Mouse (Mus musculus) right cerebral cortex, postnatal 14 days (tissue): ENCODE results near the gene Ddr2.
"Not testable (repeated sequence)": the region's sequence is repeated elsewhere in the genome, so short reads cannot be mapped to it uniquely, and the experiment has no call there.

Experiments used
- DNase-seq: peaks from one replicate; pipeline ENCODE4 v3.0.0; 2022

The Ddr2 gene

GRCm38 (mm10) chr1:170034961-170035360 lies 75.6 kb downstream of the Ddr2 start:
- no peak for DNase-seq

GRCm38 (mm10) chr1:170031656-170032055 lies 78.9 kb downstream of the Ddr2 start:
- DNase-seq, result no peak

- no peak for DNase-seq
These were observed 95.8 kb downstream of the Ddr2 start for GRCm38 (mm10) chr1:170014784-170015183.

- no peak for DNase-seq
These were observed 99.7 kb downstream of the Ddr2 start for GRCm38 (mm10) chr1:170010716-170011505.

- no peak for DNase-seq
These were observed 101.3 kb downstream of the Ddr2 start for GRCm38 (mm10) chr1:170009296-170009695.

- no peak for DNase-seq
These were observed 101.9 kb downstream of the Ddr2 start for GRCm38 (mm10) chr1:170008432-170009220.

GRCm38 (mm10) chr1:170006516-170006915 lies 104.0 kb downstream of the Ddr2 start:
- no peak for DNase-seq

GRCm38 (mm10) chr1:170005297-170005696 lies 105.3 kb downstream of the Ddr2 start:
- no peak for DNase-seq

GRCm38 (mm10) chr1:169993901-169994300 lies 116.7 kb downstream of the Ddr2 start:
- not testable (repeated sequence) for DNase-seq

- no peak for DNase-seq
These were observed 124.4 kb downstream of the Ddr2 start for GRCm38 (mm10) chr1:169986166-169986565.

GRCm38 (mm10) chr1:169977621-169978020 lies 132.9 kb downstream of the Ddr2 start:
- DNase-seq, result no peak

- no peak for DNase-seq
These were observed 138.6 kb downstream of the Ddr2 start for GRCm38 (mm10) chr1:169971998-169972397.

GRCm38 (mm10) chr1:169970936-169971335 lies 139.6 kb downstream of the Ddr2 start:
- no peak for DNase-seq

GRCm38 (mm10) chr1:169969516-169969886 lies 141.1 kb downstream of the Ddr2 start:
- DNase-seq, result no peak

- DNase-seq, result peak; percentile 98
These were observed 141.6 kb downstream of the Ddr2 start, which contains the start of gene Hsd17b7 for GRCm38 (mm10) chr1:169968792-169969515. Hsd17b7 (minus strand) TSS chr1:169969241.

GRCm38 (mm10) chr1:169953106-169953505 lies 157.5 kb downstream of the Ddr2 start:
- DNase-seq, result no peak

- no peak for DNase-seq
These were observed 157.9 kb downstream of the Ddr2 start for GRCm38 (mm10) chr1:169952636-169953035.

GRCm38 (mm10) chr1:169951561-169951960 lies 159.0 kb downstream of the Ddr2 start:
- DNase-seq, result no peak

- DNase-seq, result peak; percentile 15
These were observed 159.9 kb downstream of the Ddr2 start for GRCm38 (mm10) chr1:169950651-169951050.

- DNase-seq, result no peak
These were observed 160.6 kb downstream of the Ddr2 start for GRCm38 (mm10) chr1:169949981-169950380.

- DNase-seq, result no peak
These were observed 161.7 kb downstream of the Ddr2 start for GRCm38 (mm10) chr1:169948866-169949265.

- no peak for DNase-seq
These were observed 162.3 kb downstream of the Ddr2 start for GRCm38 (mm10) chr1:169948280-169948679.

GRCm38 (mm10) chr1:169947654-169948053 lies 162.9 kb downstream of the Ddr2 start:
- no peak for DNase-seq
